Mouse (Mus musculus) ES-Bruce4 (cell line): ENCODE measurements around the gene Tmem104.

Experiments used
- CTCF ChIP-seq: IDR thresholded peaks from one replicate; pipeline ENCODE4 v1.8.1; 2011; ENCODE audit warnings: low read depth, low read length
- EP300 ChIP-seq: IDR thresholded peaks from 2 replicates; pipeline ENCODE4 v1.6.1; 2011; ENCODE audit warnings: low read depth, low read length; ENCODE audit not compliant: insufficient read depth
- POLR2A ChIP-seq: IDR thresholded peaks from one replicate; pipeline ENCODE4 v1.8.1; 2011; ENCODE audit warnings: low read length; ENCODE audit not compliant: insufficient read depth

DNA sequence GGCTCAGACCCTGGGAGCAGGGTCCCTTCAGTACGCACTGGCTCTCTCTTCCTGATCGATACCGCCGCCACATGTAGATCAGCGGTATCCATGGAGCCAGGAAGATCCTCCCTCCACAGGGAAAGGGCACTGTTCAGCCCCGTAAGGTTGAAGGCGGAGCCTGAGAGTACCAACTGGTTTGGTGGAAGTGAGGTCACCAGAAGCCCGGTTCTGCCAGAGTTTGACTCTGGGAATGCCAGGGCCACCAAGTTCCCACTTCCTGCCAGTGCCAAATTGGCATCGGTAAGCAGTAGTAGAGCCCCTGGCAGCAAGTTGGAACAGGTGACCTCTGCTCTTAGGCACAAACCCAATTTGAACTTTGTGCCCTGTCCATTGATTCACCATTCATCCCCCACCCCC lies 22.3 kb upstream of the Tmem104 start:
- no peak for TF ChIP-seq CTCF
- no peak for TF ChIP-seq EP300
- TF ChIP-seq POLR2A = no peak
